Mouse (Mus musculus) hindbrain, embryonic 13.5 days (tissue): ENCODE measurements at regions not wholly inside any gene's neighbourhood (a gene's known extent, or its start where the extent isn't known, plus 50 kb on each side); places are given as distances from the start of the nearest gene placed in this dataset.

Source experiments
- ATAC-seq: fragments of 200-750 bp; cut with Nextera tagmentation; 2 replicates; pipeline ENCODE4 v1.8.0; 2017; ENCODE audit warnings: moderate TSS enrichment; ENCODE audit not compliant: low FRiP score
- H3K27ac ChIP-seq: fragments of 300-500 bp; sonication (generic); 2 replicates; pipeline ENCODE4 v1.5.1; 2015; ENCODE audit warnings: inconsistent platforms, mild to moderate bottlenecking, moderate library complexity
- H3K27me3 ChIP-seq: fragments of 300-500 bp; sonication (generic); 2 replicates; pipeline ENCODE4 v1.6.1; 2015; ENCODE audit warnings: mild to moderate bottlenecking, inconsistent platforms
- H3K36me3 ChIP-seq: fragments of 300-500 bp; sonication (generic); 2 replicates; pipeline ENCODE4 v1.6.1; 2015; ENCODE audit warnings: mild to moderate bottlenecking, inconsistent platforms
- H3K4me1 ChIP-seq: fragments of 300-500 bp; sonication (generic); replicated peaks from 2 replicates; pipeline ENCODE4 v1.6.1; 2015; ENCODE audit warnings: inconsistent platforms
- H3K4me2 ChIP-seq: fragments of 300-500 bp; sonication (generic); 2 replicates; pipeline ENCODE4 v1.6.1; 2015; ENCODE audit warnings: inconsistent platforms, mild to moderate bottlenecking, moderate library complexity
- H3K4me3 ChIP-seq: fragments of 300-500 bp; sonication (generic); 2 replicates; pipeline ENCODE4 v1.5.1; 2015; ENCODE audit warnings: mild to moderate bottlenecking, inconsistent platforms
- H3K9ac ChIP-seq: fragments of 300-500 bp; sonication (generic); 2 replicates; pipeline ENCODE4 v1.6.1; 2015; ENCODE audit warnings: mild to moderate bottlenecking, inconsistent platforms
- H3K9me3 ChIP-seq: fragments of 300-500 bp; sonication (generic); 2 replicates; pipeline ENCODE4 v1.6.1; 2016; ENCODE audit warnings: inconsistent platforms
- WGBS: fragments of 180-500 bp; shearing (Covaris S2); methylation state at CpG from one replicate; pipeline ENCODE4 v1.1.7; 2015; 5-methylcytosine and 5-hydroxymethylcytosine counted together

- H3K9me3 ChIP-seq, result no peaks in the 10 kb centered on the region
- no peak overlapping the region for H3K9ac ChIP-seq
- WGBS, result 92% methylated on average over 4 of the region's 4 CpGs
- ATAC-seq, result no peak
- H3K27me3 ChIP-seq, result no peaks in the 10 kb centered on the region
- H3K4me2 ChIP-seq, result no peak overlapping the region
- no peak overlapping the region for H3K4me3 ChIP-seq
- no peaks in the 10 kb centered on the region for H3K36me3 ChIP-seq
- peaks cover 7% of the 10 kb centered on the region for H3K4me1 ChIP-seq
- no peak overlapping the region for H3K27ac ChIP-seq
Measured at GRCm38 (mm10) chr3:136611682-136612081, 58.2 kb upstream of the Ppp3ca start.

GRCm38 (mm10) chr3:136610556-136610924 lies 59.4 kb upstream of the Ppp3ca start:
- ATAC-seq, result no peak

GRCm38 (mm10) chr3:136609855-136610555 lies 59.9 kb upstream of the Ppp3ca start:
- no peak for ATAC-seq

More at GRCm38 (mm10) chr3:136610556-136610924, 59.4 kb upstream of the Ppp3ca start:
- Histone ChIP-seq H3K27ac (no peak overlapping the region), H3K27me3 (no peaks in the 10 kb centered on the region), H3K9me3 (no peaks in the 10 kb centered on the region), H3K4me2 (no peak overlapping the region), H3K9ac (no peak overlapping the region), H3K36me3 (no peaks in the 10 kb centered on the region), H3K4me3 (no peak overlapping the region), H3K4me1 (peaks cover 7% of the 10 kb centered on the region)
- WGBS, result 74% methylated on average over 5 of the region's 5 CpGs

DNA sequence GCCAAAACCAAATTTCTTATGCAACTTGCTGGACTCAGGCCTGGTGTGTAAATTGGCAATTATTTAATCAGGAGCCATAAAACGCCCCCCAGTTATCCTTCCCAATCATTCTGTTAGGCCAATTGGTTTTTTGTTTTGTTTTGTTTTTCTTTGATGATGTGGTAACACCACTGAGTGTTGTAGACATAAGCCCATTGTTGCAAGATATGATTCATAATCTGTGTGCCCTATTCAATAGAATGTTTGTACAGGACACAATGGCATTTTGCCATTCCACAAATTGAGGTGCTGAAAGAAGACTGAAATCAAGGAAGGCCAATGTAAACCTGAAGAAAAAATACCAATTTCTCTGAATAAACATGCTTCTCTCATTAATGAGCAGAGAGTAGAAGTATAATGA lies 68.2 kb upstream of the Ppp3ca start:
- ATAC-seq, result no peak
- 83% methylated on average over 1 of the region's 1 CpGs for WGBS
- H3K36me3 ChIP-seq, result no peaks in the 10 kb centered on the region
- no peak overlapping the region for H3K4me3 ChIP-seq
- no peak overlapping the region for H3K9ac ChIP-seq
- no peaks in the 10 kb centered on the region for H3K9me3 ChIP-seq
- H3K27ac ChIP-seq, result no peak overlapping the region
- H3K4me1 ChIP-seq, result no peaks in the 10 kb centered on the region
- no peaks in the 10 kb centered on the region for H3K27me3 ChIP-seq
- no peak overlapping the region for H3K4me2 ChIP-seq

More at GRCm38 (mm10) chr3:136609855-136610555, 59.9 kb upstream of the Ppp3ca start:
- Histone ChIP-seq H3K36me3 (no peaks in the 10 kb centered on the region), H3K4me1 (peaks cover 7% of the 10 kb centered on the region), H3K9me3 (no peaks in the 10 kb centered on the region), H3K9ac (no peak overlapping the region), H3K27ac (no peak overlapping the region), H3K4me3 (no peak overlapping the region), H3K4me2 (no peak overlapping the region), H3K27me3 (no peaks in the 10 kb centered on the region)
- WGBS, result 42% methylated on average over 6 of the region's 6 CpGs

DNA sequence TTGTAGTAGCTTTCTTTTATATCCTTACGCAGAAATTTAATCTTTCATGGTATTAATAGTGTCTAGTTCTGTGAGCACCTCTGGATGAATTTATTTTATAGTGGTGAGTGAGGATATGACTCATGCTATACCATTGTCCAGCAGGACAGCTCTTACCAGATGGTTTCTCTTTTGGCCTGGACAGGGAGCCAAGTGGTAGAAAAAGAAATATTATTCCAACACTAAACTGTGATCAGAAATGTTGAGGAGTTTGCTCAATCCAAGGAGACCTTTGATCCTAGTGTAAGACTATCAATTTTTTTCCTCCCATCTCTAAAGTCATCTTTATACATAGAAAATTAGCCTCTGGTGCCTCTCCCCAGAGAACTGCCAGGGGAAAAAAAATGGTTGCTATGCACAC lies 86.0 kb upstream of the Ppp3ca start:
- ATAC-seq, result no peak
- H3K4me1 ChIP-seq, result no peaks in the 10 kb centered on the region
- H3K36me3 ChIP-seq, result no peaks in the 10 kb centered on the region
- no peak overlapping the region for H3K4me3 ChIP-seq
- WGBS, result 93% methylated on average over 1 of the region's 1 CpGs
- no peaks in the 10 kb centered on the region for H3K27me3 ChIP-seq
- H3K9me3 ChIP-seq, result no peaks in the 10 kb centered on the region
- no peak overlapping the region for H3K9ac ChIP-seq
- no peak overlapping the region for H3K27ac ChIP-seq
- H3K4me2 ChIP-seq, result no peak overlapping the region

GRCm38 (mm10) chr3:136578016-136578415 lies 91.9 kb upstream of the Ppp3ca start:
- no peak overlapping the region for H3K4me2 ChIP-seq
- no peak overlapping the region for H3K9ac ChIP-seq
- no peaks in the 10 kb centered on the region for H3K27me3 ChIP-seq
- no peaks in the 10 kb centered on the region for H3K36me3 ChIP-seq
- 81% methylated on average over 3 of the region's 3 CpGs for WGBS
- no peak overlapping the region for H3K4me3 ChIP-seq
- no peak for ATAC-seq
- no peaks in the 10 kb centered on the region for H3K4me1 ChIP-seq
- no peak overlapping the region for H3K27ac ChIP-seq
- H3K9me3 ChIP-seq, result no peaks in the 10 kb centered on the region

DNA sequence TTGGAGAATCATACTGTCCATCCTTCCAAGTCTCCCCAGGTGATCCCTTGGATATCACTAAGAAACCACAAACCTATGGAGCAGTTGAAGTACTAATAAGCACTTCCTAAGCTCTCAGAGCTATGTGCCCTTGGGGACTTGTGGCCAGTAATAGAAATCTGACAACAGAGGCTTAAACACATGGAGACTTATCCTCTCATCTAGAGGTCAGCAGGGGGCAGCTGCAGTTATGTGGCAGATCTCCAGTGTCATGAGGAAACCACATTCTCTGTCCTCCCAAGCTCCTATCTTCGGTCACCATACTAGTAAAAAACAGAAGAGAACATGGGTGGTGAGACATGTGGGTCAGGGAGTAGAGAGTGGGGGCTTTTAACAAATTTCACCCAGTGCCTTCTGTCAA lies 99.4 kb upstream of the Ppp3ca start:
- H3K27me3 ChIP-seq, result no peaks in the 10 kb centered on the region
- H3K4me2 ChIP-seq, result no peak overlapping the region
- no peak overlapping the region for H3K9ac ChIP-seq
- no peak for ATAC-seq
- H3K36me3 ChIP-seq, result no peaks in the 10 kb centered on the region
- H3K4me3 ChIP-seq, result no peak overlapping the region
- no peak overlapping the region for H3K27ac ChIP-seq
- no peaks in the 10 kb centered on the region for H3K4me1 ChIP-seq
- WGBS, result 77% methylated on average over 1 of the region's 1 CpGs
- H3K9me3 ChIP-seq, result no peaks in the 10 kb centered on the region

- Histone ChIP-seq H3K4me2 (no peak overlapping the region), H3K4me1 (no peaks in the 10 kb centered on the region), H3K9me3 (no peaks in the 10 kb centered on the region), H3K9ac (no peak overlapping the region), H3K4me3 (no peak overlapping the region), H3K27me3 (no peaks in the 10 kb centered on the region), H3K27ac (no peak overlapping the region), H3K36me3 (no peaks in the 10 kb centered on the region)
- no peak for ATAC-seq
- 95% methylated on average over 2 of the region's 2 CpGs for WGBS
Measured at GRCm38 (mm10) chr3:136556488-136556887, 113.4 kb upstream of the Ppp3ca start.

- Histone ChIP-seq H3K4me3 (no peak overlapping the region), H3K27ac (no peak overlapping the region), H3K4me1 (no peaks in the 10 kb centered on the region), H3K4me2 (no peak overlapping the region), H3K27me3 (no peaks in the 10 kb centered on the region), H3K9ac (no peak overlapping the region), H3K9me3 (no peaks in the 10 kb centered on the region), H3K36me3 (no peaks in the 10 kb centered on the region)
- no peak for ATAC-seq
- 79% methylated on average over 1 of the region's 1 CpGs for WGBS
Measured at GRCm38 (mm10) chr3:136549471-136549870, 120.5 kb upstream of the Ppp3ca start.

GRCm38 (mm10) chr3:136531604-136532003 lies 138.3 kb upstream of the Ppp3ca start:
- no peaks in the 10 kb centered on the region for H3K9me3 ChIP-seq
- no peak overlapping the region for H3K4me3 ChIP-seq
- WGBS, result 83% methylated on average over 1 of the region's 1 CpGs
- no peaks in the 10 kb centered on the region for H3K27me3 ChIP-seq
- H3K4me1 ChIP-seq, result no peaks in the 10 kb centered on the region
- no peak overlapping the region for H3K9ac ChIP-seq
- H3K4me2 ChIP-seq, result no peak overlapping the region
- no peaks in the 10 kb centered on the region for H3K36me3 ChIP-seq
- H3K27ac ChIP-seq, result no peak overlapping the region
- ATAC-seq, result no peak

DNA sequence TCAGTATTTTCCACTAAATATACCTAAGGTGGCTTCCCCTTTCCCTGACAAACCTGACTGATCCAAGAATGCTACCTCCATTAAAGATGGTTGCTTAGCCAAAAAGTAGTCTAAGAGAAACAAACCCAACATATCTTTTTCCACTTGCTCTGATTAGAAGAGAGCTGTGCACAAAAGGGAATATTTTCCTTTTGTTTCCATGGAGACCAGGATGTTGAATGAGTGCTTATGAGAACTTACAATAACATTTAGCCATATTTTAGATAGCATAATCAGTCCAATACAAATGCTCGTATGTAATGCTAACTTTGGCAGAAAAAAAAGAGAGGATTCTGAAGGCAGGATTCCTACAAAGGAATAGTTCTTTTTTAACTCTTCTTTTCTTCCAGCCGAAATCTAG lies 161.3 kb upstream of the Ppp3ca start:
- H3K27me3 ChIP-seq, result no peaks in the 10 kb centered on the region
- no peak overlapping the region for H3K9ac ChIP-seq
- H3K9me3 ChIP-seq, result no peaks in the 10 kb centered on the region
- no peak overlapping the region for H3K27ac ChIP-seq
- no peak overlapping the region for H3K4me3 ChIP-seq
- no peaks in the 10 kb centered on the region for H3K4me1 ChIP-seq
- no peaks in the 10 kb centered on the region for H3K36me3 ChIP-seq
- ATAC-seq, result no peak
- 88% methylated on average over 2 of the region's 2 CpGs for WGBS
- H3K4me2 ChIP-seq, result no peak overlapping the region

GRCm38 (mm10) chr3:136507070-136507469 lies 162.9 kb upstream of the Ppp3ca start:
- Histone ChIP-seq H3K4me2 (no peak overlapping the region), H3K36me3 (no peaks in the 10 kb centered on the region), H3K9ac (no peak overlapping the region), H3K9me3 (no peaks in the 10 kb centered on the region), H3K4me3 (no peak overlapping the region), H3K4me1 (no peaks in the 10 kb centered on the region), H3K27me3 (no peaks in the 10 kb centered on the region), H3K27ac (no peak overlapping the region)
- no peak for ATAC-seq
- WGBS, result 59% methylated on average over 7 of the region's 7 CpGs

GRCm38 (mm10) chr3:136494831-136495230 lies 169.0 kb upstream of the Bank1 start:
- H3K27ac ChIP-seq, result no peak overlapping the region
- H3K9me3 ChIP-seq, result no peaks in the 10 kb centered on the region
- no peak for ATAC-seq
- H3K4me2 ChIP-seq, result no peak overlapping the region
- H3K36me3 ChIP-seq, result no peaks in the 10 kb centered on the region
- H3K4me3 ChIP-seq, result no peak overlapping the region
- no peak overlapping the region for H3K9ac ChIP-seq
- no peaks in the 10 kb centered on the region for H3K4me1 ChIP-seq
- H3K27me3 ChIP-seq, result no peaks in the 10 kb centered on the region
